Mouse (Mus musculus): ENCODE measurements around the gene Cbx3.

- TF ChIP-seq CTCF (IDR thresholded peaks at IDR 0.05; ENCODE audit: control insufficient read depth, insufficient read depth, insufficient replicate concordance, low read depth, low read length): no peak
- no peak for TF ChIP-seq POLR2A (IDR thresholded peaks at IDR 0.05; ENCODE audit: control insufficient read depth, low read depth, low read length)
These were observed 14.0 kb upstream of the Cbx3 start for GRCm38 (mm10) chr6:51456198-51456597.
